Comparison of ENCODE assay signal across 7 mouse cellular contexts in the genomic region with DNA sequence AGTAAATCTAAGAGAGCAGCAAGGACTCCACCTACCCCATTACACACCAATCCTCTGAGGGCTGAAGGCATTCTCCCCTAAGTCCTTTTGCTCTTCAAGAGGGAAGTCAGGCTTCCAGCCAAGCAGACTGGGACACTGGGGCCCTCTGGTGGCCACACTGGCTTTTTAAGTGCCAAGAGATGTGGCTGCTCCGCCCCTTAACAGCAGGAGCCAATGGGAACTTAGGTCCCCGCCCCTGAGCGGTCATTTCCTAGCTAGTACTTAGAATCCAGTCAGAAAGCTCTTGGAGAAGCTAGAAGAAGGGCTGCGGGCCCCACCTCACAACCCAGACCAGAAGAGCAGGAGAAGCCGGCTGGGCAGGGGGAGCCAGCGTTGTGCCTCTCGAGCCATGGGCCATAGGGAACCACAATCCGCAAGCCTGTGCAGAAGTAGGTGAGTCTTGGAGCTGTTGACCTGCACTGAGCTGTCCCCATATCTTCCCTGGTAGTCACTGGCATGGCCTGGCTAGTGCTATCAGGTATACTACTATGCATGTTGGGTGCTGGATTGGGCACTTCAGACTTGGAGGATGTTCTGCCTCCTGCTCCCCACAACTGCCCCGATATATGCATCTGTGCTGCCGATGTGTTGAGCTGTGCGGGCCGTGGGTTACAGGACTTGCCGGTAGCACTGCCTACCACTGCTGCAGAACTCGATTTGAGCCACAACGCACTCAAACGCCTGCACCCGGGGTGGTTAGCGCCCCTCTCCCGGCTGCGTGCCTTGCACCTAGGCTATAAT. TPM values are rescaled to one million over a fixed set of nuclear protein-coding genes. Genes with fewer than 3 reads are reported as not detected.
DNase-seq lines count a peak whose midpoint lies in the region; ATAC-seq lines count a peak whose summit lies in the region.

A gene (plus strand): TSS at position 275 of the 780 bp plus-strand sequence.

- H3K4me1 ChIP-seq in embryonic facial prominence, embryonic 11.5 days (ENCODE audit: control insufficient read depth, insufficient read depth, low read length): no peaks in the 10 kb centered on the region
- peaks cover 28% of the 10 kb centered on the region for H3K4me1 ChIP-seq in limb, embryonic 10.5 days
- peaks cover 29% of the 10 kb centered on the region for H3K4me1 ChIP-seq in midbrain, embryonic 13.5 days (replicated peaks)

- no peak within 1 kb of the TSS; the same call in 1 of the 2 replicates for H3K4me2 ChIP-seq in embryonic facial prominence, embryonic 11.5 days (ENCODE audit: low read depth, low read length)
- H3K4me2 ChIP-seq in midbrain, embryonic 13.5 days (replicated peaks): peak within 1 kb of the TSS; percentile 28

- H3K27ac ChIP-seq in embryonic facial prominence, embryonic 11.5 days (replicated peaks; ENCODE audit: low read depth, low read length): no peak within 1 kb of the TSS
- 0 out of 2 replicates have a peak within 1 kb of the TSS, but pooled peaks have one; percentile 16 for H3K27ac ChIP-seq in limb, embryonic 10.5 days
- no peak within 1 kb of the TSS for H3K27ac ChIP-seq in midbrain, embryonic 13.5 days

- WGBS in embryonic facial prominence, embryonic 11.5 days: 56% methylated on average over 20 of the region's 20 CpGs
- 56% methylated on average over 20 of the region's 20 CpGs for WGBS in limb, embryonic 10.5 days
- 61% methylated on average over 20 of the region's 20 CpGs for WGBS in midbrain, embryonic 13.5 days

- DNase-seq in adrenal gland, postnatal 14 days: peak; percentile 97
- DNase-seq in embryonic facial prominence, embryonic 11.5 days (ENCODE audit: low spot score): peak; percentile 98
- peak; percentile 97 for DNase-seq in kidney, adult 11 months
- DNase-seq in limb, embryonic 10.5 days (ENCODE audit: low spot score): peak; percentile 92
- DNase-seq in spleen, adult 12 weeks (ENCODE audit: low spot score): peak; percentile 93

- H3K9ac ChIP-seq in embryonic facial prominence, embryonic 11.5 days (replicated peaks; ENCODE audit: low read length): no peak within 1 kb of the TSS; the same call in 1 of the 2 replicates
- no peak within 1 kb of the TSS for H3K9ac ChIP-seq in midbrain, embryonic 13.5 days (replicated peaks)

- H3K27me3 ChIP-seq in embryonic facial prominence, embryonic 11.5 days (ENCODE audit: control insufficient read depth, insufficient read depth, low read length): no peaks in the 10 kb centered on the region
- H3K27me3 ChIP-seq in limb, embryonic 10.5 days (ENCODE audit: low read depth, poor library complexity, severe bottlenecking): no peaks in the 10 kb centered on the region
- no peaks in the 10 kb centered on the region for H3K27me3 ChIP-seq in midbrain, embryonic 13.5 days

- peak; percentile 16; the same call in 1 of the 2 replicates for ATAC-seq in embryonic facial prominence, embryonic 11.5 days (replicated peaks; ENCODE audit: insufficient number of reproducible peaks, low FRiP score, low TSS enrichment, low read depth)
- ATAC-seq in granulocyte monocyte progenitor cell, adult 5-6 weeks (replicated peaks; ENCODE audit: poor library complexity, severe bottlenecking): peak; percentile 72
- ATAC-seq in midbrain, embryonic 13.5 days: peak; percentile 15

- no peaks in the 10 kb centered on the region for H3K9me3 ChIP-seq in embryonic facial prominence, embryonic 11.5 days (replicated peaks; ENCODE audit: control insufficient read depth, low read length)
- H3K9me3 ChIP-seq in limb, embryonic 10.5 days (replicated peaks): no peaks in the 10 kb centered on the region
- H3K9me3 ChIP-seq in midbrain, embryonic 13.5 days: no peaks in the 10 kb centered on the region

- no peak within 1 kb of the TSS for H3K4me3 ChIP-seq in embryonic facial prominence, embryonic 11.5 days (ENCODE audit: low read depth, low read length)
- peak within 1 kb of the TSS; percentile 34 for H3K4me3 ChIP-seq in limb, embryonic 10.5 days
- H3K4me3 ChIP-seq in midbrain, embryonic 13.5 days (replicated peaks): 0 out of 2 replicates have a peak within 1 kb of the TSS, but pooled peaks have one; percentile 2

- H3K36me3 ChIP-seq in embryonic facial prominence, embryonic 11.5 days (replicated peaks; ENCODE audit: control insufficient read depth, insufficient read depth, low read depth, low read length): no peaks in the 10 kb centered on the region; the same call in 1 of the 2 replicates
- H3K36me3 ChIP-seq in limb, embryonic 10.5 days: peaks cover 72% of the 10 kb centered on the region
- peaks cover 64% of the 10 kb centered on the region for H3K36me3 ChIP-seq in midbrain, embryonic 13.5 days

RNA-seq across cellular contexts. Expression of the gene that starts here (rescaled TPM):
- total RNA-seq in adrenal gland, postnatal 14 days (2021): 4.1 and 4.4 TPM in 2 replicates
- 1.4 and 1.5 TPM in 2 replicates for polyA plus RNA-seq in embryonic facial prominence, embryonic 11.5 days (2014; fragmentation: Nextera tagmentation; extraction: Ambion mirVana)
- total RNA-seq in granulocyte monocyte progenitor cell, adult 5-6 weeks (2014; fragmentation: Nextera tagmentation): 2.2 and 3.4 TPM in 2 replicates
- 2.2 and 3.1 TPM in 2 replicates for total RNA-seq in granulocyte monocyte progenitor cell, adult 5-6 weeks (2017)
- polyA plus RNA-seq in limb, embryonic 10.5 days (2016; fragmentation: Nextera tagmentation; extraction: Ambion mirVana): 1.9 and 3.5 TPM in 2 replicates
- polyA plus RNA-seq in midbrain, embryonic 13.5 days (2015; fragmentation: Nextera tagmentation; extraction: Ambion mirVana): 3.0 and 3.3 TPM in 2 replicates

Comparison
In these comparisons a context has a peak if more than half of its experiments do, and no peak if none do; other contexts are left out.
1. ATAC-seq: peak in every context shown above with its lines; median percentile 72 in granulocyte monocyte progenitor cell, adult 5-6 weeks; 16 in embryonic facial prominence, embryonic 11.5 days; 15 in midbrain, embryonic 13.5 days.